Mouse (Mus musculus): ENCODE data around the gene Sp2.

DNA sequence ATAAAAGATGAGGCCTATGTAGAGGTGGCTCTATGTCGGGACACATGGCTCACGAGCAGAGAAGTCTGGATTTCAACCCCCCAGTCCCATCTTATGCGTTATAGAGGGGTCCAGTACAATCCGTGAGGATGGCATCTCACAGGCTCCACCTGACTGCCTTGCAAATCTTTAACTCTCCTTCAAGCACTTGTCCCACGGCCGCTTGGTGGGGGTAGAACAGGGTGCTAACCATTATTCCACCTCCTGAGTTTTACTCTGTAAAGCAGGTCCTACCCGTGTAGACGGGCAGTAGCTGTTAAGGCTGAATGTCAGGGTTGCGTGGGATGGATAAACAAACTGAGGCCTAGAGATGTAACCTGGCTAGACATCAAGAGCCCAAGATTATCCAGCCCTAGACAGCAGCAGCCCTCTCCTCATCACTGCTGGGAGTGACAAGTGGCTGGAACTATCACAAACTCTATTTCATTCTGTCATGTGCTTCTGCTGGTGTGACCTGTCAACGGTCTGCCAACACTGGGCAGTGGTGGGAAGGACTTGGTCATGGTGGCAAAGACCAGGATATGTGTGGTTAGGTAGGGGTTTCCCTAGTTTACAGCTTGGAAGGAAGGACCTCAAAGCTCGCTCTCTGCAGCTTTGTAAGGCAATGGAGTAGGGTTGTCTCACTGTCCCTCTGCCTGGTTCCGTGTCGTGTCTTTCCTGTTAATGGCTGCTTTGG is 49.0 kb downstream of the Sp2 start:
- TF ChIP-seq CTCF (IDR thresholded peaks at IDR 0.05; ENCODE audit: low read depth): no peak
- TF ChIP-seq EP300 (IDR thresholded peaks at IDR 0.05; ENCODE audit: low read depth): no peak
